Mouse (Mus musculus) heart, embryonic 10.5 days (tissue): ENCODE measurements at regions not wholly inside any gene's neighbourhood (a gene's known extent, or its start where the extent isn't known, plus 50 kb on each side); places are given as distances from the start of the nearest gene placed in this dataset.

Experiments
- DNase-seq: peaks from one replicate; pipeline ENCODE4 v3.0.0-alpha.2; 2017; ENCODE audit warnings: low spot score
- H3K27ac ChIP-seq: fragments of 300-500 bp; sonication (generic); 2 replicates; pipeline ENCODE4 v1.5.1; 2016; ENCODE audit warnings: mild to moderate bottlenecking
- H3K27me3 ChIP-seq: fragments of 300-500 bp; sonication (generic); 2 replicates; pipeline ENCODE4 v1.6.1; 2016; ENCODE audit warnings: mild to moderate bottlenecking; ENCODE audit not compliant: poor library complexity, insufficient read depth, severe bottlenecking
- H3K36me3 ChIP-seq: fragments of 300-500 bp; sonication (generic); 2 replicates; pipeline ENCODE4 v1.6.1; 2016; ENCODE audit warnings: mild to moderate bottlenecking, moderate library complexity
- H3K4me1 ChIP-seq: fragments of 300-500 bp; sonication (generic); 2 replicates; pipeline ENCODE4 v1.6.1; 2016; ENCODE audit warnings: mild to moderate bottlenecking
- H3K4me3 ChIP-seq: fragments of 300-500 bp; sonication (generic); 2 replicates; pipeline ENCODE4 v1.5.1; 2016; ENCODE audit warnings: mild to moderate bottlenecking, moderate library complexity
- H3K9me3 ChIP-seq: fragments of 300-500 bp; sonication (generic); 2 replicates; pipeline ENCODE4 v1.6.1; 2016; ENCODE audit warnings: mild to moderate bottlenecking, moderate library complexity
- WGBS: fragments of 180-500 bp; shearing (Covaris S2); methylation state at CpG from one replicate; pipeline ENCODE4 v1.1.7; 2016; 5-methylcytosine and 5-hydroxymethylcytosine counted together

- Histone ChIP-seq H3K4me3 (no peak overlapping the region), H3K27ac (no peak overlapping the region), H3K36me3 (no peaks in the 10 kb centered on the region), H3K9me3 (no peaks in the 10 kb centered on the region), H3K27me3 (no peaks in the 10 kb centered on the region), H3K4me1 (no peaks in the 10 kb centered on the region)
- DNase-seq, result no peak
- 73% methylated on average over 4 of the region's 4 CpGs for WGBS
These were observed 252.3 kb downstream of the Hdgfl1 start for GRCm38 (mm10) chr13:26517646-26518045.

- H3K27me3 ChIP-seq, result no peaks in the 10 kb centered on the region
- no peaks in the 10 kb centered on the region for H3K36me3 ChIP-seq
- no peak for DNase-seq
- H3K27ac ChIP-seq, result no peak overlapping the region
- 69% methylated on average over 4 of the region's 4 CpGs for WGBS
- no peak overlapping the region for H3K4me3 ChIP-seq
- no peaks in the 10 kb centered on the region for H3K9me3 ChIP-seq
- H3K4me1 ChIP-seq, result no peaks in the 10 kb centered on the region
These were observed 259.5 kb downstream of the Hdgfl1 start for GRCm38 (mm10) chr13:26510448-26510847.

- no peak overlapping the region for H3K4me3 ChIP-seq
- DNase-seq, result no peak
- no peaks in the 10 kb centered on the region for H3K27me3 ChIP-seq
- H3K36me3 ChIP-seq, result no peaks in the 10 kb centered on the region
- 78% methylated on average over 3 of the region's 3 CpGs for WGBS
- no peaks in the 10 kb centered on the region for H3K9me3 ChIP-seq
- no peak overlapping the region for H3K27ac ChIP-seq
- H3K4me1 ChIP-seq, result no peaks in the 10 kb centered on the region
These were observed 260.1 kb downstream of the Hdgfl1 start for GRCm38 (mm10) chr13:26509841-26510240.

- 81% methylated on average over 1 of the region's 1 CpGs for WGBS
- Histone ChIP-seq H3K4me1 (no peaks in the 10 kb centered on the region), H3K4me3 (no peak overlapping the region), H3K27ac (no peak overlapping the region), H3K9me3 (no peaks in the 10 kb centered on the region), H3K27me3 (no peaks in the 10 kb centered on the region), H3K36me3 (no peaks in the 10 kb centered on the region)
- DNase-seq, result no peak
These were observed 266.2 kb downstream of the Hdgfl1 start for GRCm38 (mm10) chr13:26503744-26504143.

- Histone ChIP-seq H3K4me3 (no peak overlapping the region), H3K4me1 (no peaks in the 10 kb centered on the region), H3K9me3 (no peaks in the 10 kb centered on the region), H3K27ac (no peak overlapping the region), H3K36me3 (no peaks in the 10 kb centered on the region), H3K27me3 (no peaks in the 10 kb centered on the region)
- WGBS, result 76% methylated on average over 2 of the region's 2 CpGs
- no peak for DNase-seq
These were observed 272.9 kb downstream of the Hdgfl1 start for GRCm38 (mm10) chr13:26497086-26497485.

- Histone ChIP-seq H3K36me3 (no peaks in the 10 kb centered on the region), H3K4me3 (no peak overlapping the region), H3K9me3 (no peaks in the 10 kb centered on the region), H3K27ac (no peak overlapping the region), H3K27me3 (no peaks in the 10 kb centered on the region), H3K4me1 (no peaks in the 10 kb centered on the region)
- DNase-seq, result no peak
These were observed 274.1 kb downstream of the Hdgfl1 start for GRCm38 (mm10) chr13:26495871-26496270.

GRCm38 (mm10) chr13:26469343-26469742 is 300.6 kb downstream of the Hdgfl1 start:
- H3K27me3 ChIP-seq, result no peaks in the 10 kb centered on the region
- no peaks in the 10 kb centered on the region for H3K9me3 ChIP-seq
- H3K27ac ChIP-seq, result no peak overlapping the region
- no peaks in the 10 kb centered on the region for H3K4me1 ChIP-seq
- H3K4me3 ChIP-seq, result no peak overlapping the region
- 67% methylated on average over 3 of the region's 3 CpGs for WGBS
- no peak for DNase-seq
- no peaks in the 10 kb centered on the region for H3K36me3 ChIP-seq

GRCm38 (mm10) chr13:26467526-26467925 is 302.4 kb downstream of the Hdgfl1 start:
- H3K27ac ChIP-seq, result no peak overlapping the region
- no peaks in the 10 kb centered on the region for H3K9me3 ChIP-seq
- DNase-seq, result no peak

GRCm38 (mm10) chr13:26464523-26464922 is 305.4 kb downstream of the Hdgfl1 start:
- Histone ChIP-seq H3K27me3 (no peaks in the 10 kb centered on the region), H3K9me3 (no peaks in the 10 kb centered on the region), H3K4me1 (no peaks in the 10 kb centered on the region), H3K4me3 (no peak overlapping the region), H3K36me3 (no peaks in the 10 kb centered on the region), H3K27ac (no peak overlapping the region)
- 73% methylated on average over 2 of the region's 2 CpGs for WGBS
- no peak for DNase-seq

More at GRCm38 (mm10) chr13:26467526-26467925, 302.4 kb downstream of the Hdgfl1 start:
- H3K36me3 ChIP-seq, result no peaks in the 10 kb centered on the region
- no peaks in the 10 kb centered on the region for H3K4me1 ChIP-seq
- no peaks in the 10 kb centered on the region for H3K27me3 ChIP-seq
- H3K4me3 ChIP-seq, result no peak overlapping the region

GRCm38 (mm10) chr13:26464096-26464495 is 305.9 kb downstream of the Hdgfl1 start:
- H3K27ac ChIP-seq, result no peak overlapping the region
- H3K4me3 ChIP-seq, result no peak overlapping the region
- H3K4me1 ChIP-seq, result no peaks in the 10 kb centered on the region
- H3K9me3 ChIP-seq, result no peaks in the 10 kb centered on the region
- H3K36me3 ChIP-seq, result no peaks in the 10 kb centered on the region
- H3K27me3 ChIP-seq, result no peaks in the 10 kb centered on the region
- no peak for DNase-seq

GRCm38 (mm10) chr13:26457487-26458253 is 312.3 kb downstream of the Hdgfl1 start:
- no peaks in the 10 kb centered on the region for H3K4me1 ChIP-seq
- no peak overlapping the region for H3K27ac ChIP-seq
- no peak for DNase-seq
- no peaks in the 10 kb centered on the region for H3K9me3 ChIP-seq
- 69% methylated on average over 4 of the region's 4 CpGs for WGBS
- H3K27me3 ChIP-seq, result no peaks in the 10 kb centered on the region
- H3K4me3 ChIP-seq, result no peak overlapping the region
- no peaks in the 10 kb centered on the region for H3K36me3 ChIP-seq

- H3K4me1 ChIP-seq, result no peaks in the 10 kb centered on the region
- no peaks in the 10 kb centered on the region for H3K27me3 ChIP-seq
- H3K9me3 ChIP-seq, result no peaks in the 10 kb centered on the region
- 83% methylated on average over 4 of the region's 4 CpGs for WGBS
- H3K36me3 ChIP-seq, result no peaks in the 10 kb centered on the region
- no peak for DNase-seq
- no peak overlapping the region for H3K4me3 ChIP-seq
- no peak overlapping the region for H3K27ac ChIP-seq
These were observed 343.3 kb downstream of the Hdgfl1 start for GRCm38 (mm10) chr13:26426639-26427038.

GRCm38 (mm10) chr13:26424513-26424912 is 345.5 kb downstream of the Hdgfl1 start:
- Histone ChIP-seq H3K36me3 (no peaks in the 10 kb centered on the region), H3K27ac (no peak overlapping the region), H3K4me3 (no peak overlapping the region), H3K4me1 (no peaks in the 10 kb centered on the region), H3K27me3 (no peaks in the 10 kb centered on the region), H3K9me3 (no peaks in the 10 kb centered on the region)
- 95% methylated on average over 1 of the region's 1 CpGs for WGBS
- DNase-seq, result no peak

- Histone ChIP-seq H3K9me3 (no peaks in the 10 kb centered on the region), H3K36me3 (no peaks in the 10 kb centered on the region), H3K27me3 (no peaks in the 10 kb centered on the region), H3K4me1 (no peaks in the 10 kb centered on the region), H3K27ac (no peak overlapping the region), H3K4me3 (no peak overlapping the region)
- no peak for DNase-seq
These were observed 364.2 kb downstream of the Hdgfl1 start for GRCm38 (mm10) chr13:26405757-26406156.
